Mouse (Mus musculus) small intestine, adult 2 months (tissue): ENCODE measurements around the gene Tmem189. TPM values are rescaled to one million over a fixed set of nuclear protein-coding genes. Genes with fewer than 3 reads are reported as not detected.
"Not testable (repeated sequence)": the region's sequence is repeated elsewhere in the genome, so short reads cannot be mapped to it uniquely, and the experiment has no call there.

ENCODE experiments used
- H3K27ac ChIP-seq: fragments of 200-500 bp; 2 replicates; pipeline ENCODE4 v1.5.1; 2012; ENCODE audit warnings: low read depth, low read length, control low read depth, inconsistent platforms; ENCODE audit not compliant: insufficient read depth
- H3K27me3 ChIP-seq: fragments of 200-500 bp; 2 replicates; pipeline ENCODE4 v1.6.1; 2012; ENCODE audit warnings: mild to moderate bottlenecking, moderate library complexity, low read length, inconsistent platforms; ENCODE audit not compliant: control insufficient read depth, insufficient read depth
- H3K36me3 ChIP-seq: fragments of 200-500 bp; 2 replicates; pipeline ENCODE4 v1.6.1; 2012; ENCODE audit warnings: mild to moderate bottlenecking, low read length, control low read depth, inconsistent platforms; ENCODE audit not compliant: control insufficient read depth, insufficient read depth
- H3K4me1 ChIP-seq: fragments of 200-500 bp; 2 replicates; pipeline ENCODE4 v1.6.1; 2012; ENCODE audit warnings: low read length, inconsistent platforms, mixed read lengths; ENCODE audit not compliant: control insufficient read depth, insufficient read depth, insufficient read length
- H3K4me3 ChIP-seq: fragments of 200-500 bp; 2 replicates; pipeline ENCODE4 v1.5.1; 2012; ENCODE audit warnings: low read depth, mild to moderate bottlenecking, control low read depth, inconsistent platforms, low read length, moderate library complexity
- CTCF ChIP-seq: fragments of 200-500 bp; IDR thresholded peaks from 2 replicates; pipeline ENCODE4 v1.5.1; 2012; ENCODE audit warnings: low read depth, mild to moderate bottlenecking, control low read depth, inconsistent platforms, low read length, moderate library complexity, mixed read lengths; ENCODE audit not compliant: insufficient replicate concordance, insufficient read length; ENCODE audit errors: extremely low read depth
- POLR2A ChIP-seq: fragments of 200-500 bp; IDR thresholded peaks from 2 replicates; pipeline ENCODE4 v1.6.1; 2012; ENCODE audit warnings: low read depth, mild to moderate bottlenecking, control low read depth, inconsistent platforms, low read length, moderate library complexity
- WGBS: fragments of 180-500 bp; shearing (Covaris S2); methylation state at CpG from one replicate; pipeline ENCODE4 v1.1.7; 2018; 5-methylcytosine and 5-hydroxymethylcytosine counted together
- polyA plus RNA-seq: library from polyadenylated mRNA; depleted of rRNA; stranded (reverse); fragments of >200 nt; gene quantifications from 2 replicates; pipeline ENCODE4 v1.2.3, GENCODE M21; 2012

Tmem189 gene
- polyA plus RNA-seq, 1 experiment: 28.0 TPM

GRCm38 (mm10) chr2:167651622-167652021 is 38.0 kb downstream of the Tmem189 start:
- H3K27ac ChIP-seq: no peak overlapping the region
- no peaks in the 10 kb centered on the region for H3K36me3 ChIP-seq
- no peaks in the 10 kb centered on the region for H3K4me1 ChIP-seq
- H3K4me3 ChIP-seq: no peak overlapping the region
- H3K27me3 ChIP-seq: peaks cover 14% of the 10 kb centered on the region; the same call in 1 of the 2 replicates
- TF ChIP-seq POLR2A (no peak), CTCF (no peak)
- 91% methylated on average over 9 of the region's 9 CpGs for WGBS

GRCm38 (mm10) chr2:167649290-167650032 is 40.2 kb downstream of the Tmem189 start:
- no peak overlapping the region for H3K27ac ChIP-seq
- TF ChIP-seq POLR2A: no peak
- no peak for TF ChIP-seq CTCF
- WGBS: 81% methylated on average over 12 of the region's 12 CpGs
- H3K27me3 ChIP-seq: peaks cover 14% of the 10 kb centered on the region; the same call in 1 of the 2 replicates
- H3K4me1 ChIP-seq: no peaks in the 10 kb centered on the region
- no peak overlapping the region for H3K4me3 ChIP-seq
- H3K36me3 ChIP-seq: 0 out of 2 replicates have a peak, but pooled peaks cover 2% of the 10 kb centered on the region

GRCm38 (mm10) chr2:167646411-167646810 is 43.2 kb downstream of the Tmem189 start:
- Histone ChIP-seq H3K27me3 (peaks cover 11% of the 10 kb centered on the region; the same call in 1 of the 2 replicates), H3K36me3 (0 out of 2 replicates have a peak, but pooled peaks cover 4% of the 10 kb centered on the region), H3K4me1 (peaks cover 5% of the 10 kb centered on the region; the same call in 1 of the 2 replicates), H3K4me3 (no peak overlapping the region), H3K27ac (no peak overlapping the region)
- WGBS: 91% methylated on average over 4 of the region's 4 CpGs
- TF ChIP-seq POLR2A (no peak), CTCF (0 out of 2 replicates have a peak, but pooled peaks have one; percentile 3)

- H3K4me1 ChIP-seq, H3K27me3 ChIP-seq, H3K27ac ChIP-seq, H3K4me3 ChIP-seq, H3K36me3 ChIP-seq: not testable (repeated sequence)
- WGBS: 84% methylated on average over 13 of the region's 13 CpGs
These were observed 46.1 kb downstream of the Tmem189 start for GRCm38 (mm10) chr2:167643356-167644052.

- 0 out of 2 replicates have a peak, but pooled peaks cover 4% of the 10 kb centered on the region for H3K36me3 ChIP-seq
- 75% methylated on average over 6 of the region's 6 CpGs for WGBS
- H3K4me1 ChIP-seq: peaks cover 8% of the 10 kb centered on the region; the same call in 1 of the 2 replicates
- H3K27ac ChIP-seq: no peak overlapping the region
- H3K4me3 ChIP-seq: no peak overlapping the region
- H3K27me3 ChIP-seq: 0 out of 2 replicates have a peak, but pooled peaks cover 5% of the 10 kb centered on the region
- TF ChIP-seq POLR2A (no peak), CTCF (no peak)
These were observed 47.5 kb downstream of the Tmem189 start for GRCm38 (mm10) chr2:167642164-167642563.

- Histone ChIP-seq H3K36me3 (0 out of 2 replicates have a peak, but pooled peaks cover 4% of the 10 kb centered on the region), H3K4me3 (no peak overlapping the region), H3K4me1 (peaks cover 8% of the 10 kb centered on the region; the same call in 1 of the 2 replicates), H3K27me3 (no peaks in the 10 kb centered on the region), H3K27ac (no peak overlapping the region)
- TF ChIP-seq CTCF (peak; percentile 84), POLR2A (no peak)
- 29% methylated on average over 8 of the region's 8 CpGs for WGBS
These were observed 48.3 kb downstream of the Tmem189 start for GRCm38 (mm10) chr2:167641337-167641736.

GRCm38 (mm10) chr2:167640279-167640678 is 49.3 kb downstream of the Tmem189 start:
- no peak overlapping the region for H3K4me3 ChIP-seq
- no peaks in the 10 kb centered on the region for H3K27me3 ChIP-seq
- H3K27ac ChIP-seq: no peak overlapping the region
- 87% methylated on average over 3 of the region's 3 CpGs for WGBS
- TF ChIP-seq CTCF: peak; percentile 48; the same call in 1 of the 2 replicates
- no peak for TF ChIP-seq POLR2A
- H3K36me3 ChIP-seq: 0 out of 2 replicates have a peak, but pooled peaks cover 4% of the 10 kb centered on the region
- H3K4me1 ChIP-seq: peaks cover 8% of the 10 kb centered on the region; the same call in 1 of the 2 replicates
